30 mouse cellular contexts compared by ENCODE assay signal in genomic region chr12:29243087-29243486, GRCm38 (mm10).
DNase-seq lines count a peak whose midpoint lies in the region; ATAC-seq lines count a peak whose summit lies in the region.
"Had no signal": no experiment of that assay in that cellular context is flagged by ENCODE, and none has a peak within 500 bp of the region (broad histone marks: within the 10 kb centered on the region; RNA-seq: fewer than 3 reads in every experiment).

No protein-coding gene starts in this region.

- peaks cover 27% of the 10 kb centered on the region for H3K4me1 ChIP-seq in hindbrain, embryonic 12.5 days
- peaks cover 25% of the 10 kb centered on the region for H3K4me1 ChIP-seq in hindbrain, embryonic 16.5 days (ENCODE audit: control insufficient read depth, insufficient read depth, low read depth, low read length)
- 0 out of 2 replicates have a peak, but pooled peaks cover 4% of the 10 kb centered on the region for H3K4me1 ChIP-seq in embryonic facial prominence, embryonic 15.5 days
- H3K4me1 ChIP-seq in neural tube, embryonic 12.5 days: peaks cover 41% of the 10 kb centered on the region
- H3K4me1 ChIP-seq in neural tube, embryonic 15.5 days: peaks cover 57% of the 10 kb centered on the region

- WGBS in hindbrain, embryonic 12.5 days: 68% methylated on average over 5 of the region's 5 CpGs
- 50% methylated on average over 5 of the region's 5 CpGs for WGBS in hindbrain, embryonic 16.5 days
- WGBS in embryonic facial prominence, embryonic 15.5 days: 72% methylated on average over 5 of the region's 5 CpGs
- WGBS in neural tube, embryonic 12.5 days: 60% methylated on average over 5 of the region's 5 CpGs
- WGBS in neural tube, embryonic 15.5 days: 31% methylated on average over 5 of the region's 5 CpGs

- no peak overlapping the region for H3K4me3 ChIP-seq in hindbrain, embryonic 12.5 days
- H3K4me3 ChIP-seq in hindbrain, embryonic 16.5 days (ENCODE audit: low read length): no peak overlapping the region
- no peak overlapping the region for H3K4me3 ChIP-seq in embryonic facial prominence, embryonic 15.5 days (replicated peaks)
- H3K4me3 ChIP-seq in neural tube, embryonic 12.5 days: no peak overlapping the region
- H3K4me3 ChIP-seq in neural tube, embryonic 15.5 days (replicated peaks): no peak overlapping the region
- H3K4me3 ChIP-seq: erythroblast, embryonic 14.5 days; forebrain, embryonic 12.5 days; forebrain, embryonic 15.5 days; heart, embryonic 12.5 days; heart, embryonic 15.5 days; hindbrain, embryonic 10.5 days; hindbrain, embryonic 15.5 days had no signal

- no peak overlapping the region for H3K9ac ChIP-seq in hindbrain, embryonic 12.5 days
- no peak overlapping the region for H3K9ac ChIP-seq in hindbrain, embryonic 16.5 days (ENCODE audit: low read depth, low read length)
- no peak overlapping the region for H3K9ac ChIP-seq in embryonic facial prominence, embryonic 15.5 days
- no peak overlapping the region for H3K9ac ChIP-seq in neural tube, embryonic 12.5 days
- H3K9ac ChIP-seq in neural tube, embryonic 15.5 days (replicated peaks): no peak overlapping the region
- H3K9ac ChIP-seq: forebrain, embryonic 12.5 days; forebrain, embryonic 15.5 days; heart, embryonic 12.5 days; heart, embryonic 15.5 days; hindbrain, embryonic 15.5 days had no signal

- ATAC-seq in hindbrain, embryonic 12.5 days (ENCODE audit: low FRiP score): no peak
- no peak for ATAC-seq in hindbrain, embryonic 16.5 days
- 0 out of 2 replicates have a peak, but pooled peaks have one; percentile 51 for ATAC-seq in embryonic facial prominence, embryonic 15.5 days (ENCODE audit: insufficient number of reproducible peaks, low FRiP score, low TSS enrichment, low read depth)
- ATAC-seq in neural tube, embryonic 12.5 days (ENCODE audit: low FRiP score, low read depth): peak; percentile 39
- no peak for ATAC-seq in neural tube, embryonic 15.5 days (ENCODE audit: low FRiP score)
- ATAC-seq: forebrain, embryonic 15.5 days; inflammation-experienced regulatory T-cells, adult 6 months; Patski had no signal

- H3K36me3 ChIP-seq in hindbrain, embryonic 12.5 days: no peaks in the 10 kb centered on the region
- no peaks in the 10 kb centered on the region for H3K36me3 ChIP-seq in hindbrain, embryonic 16.5 days (ENCODE audit: control insufficient read depth, insufficient read depth, low read length)
- no peaks in the 10 kb centered on the region for H3K36me3 ChIP-seq in embryonic facial prominence, embryonic 15.5 days
- H3K36me3 ChIP-seq in neural tube, embryonic 12.5 days: no peaks in the 10 kb centered on the region
- no peaks in the 10 kb centered on the region for H3K36me3 ChIP-seq in neural tube, embryonic 15.5 days
- H3K36me3 ChIP-seq: forebrain, embryonic 12.5 days; forebrain, embryonic 15.5 days; G1E; heart, embryonic 12.5 days; heart, embryonic 15.5 days; hindbrain, embryonic 10.5 days; hindbrain, embryonic 15.5 days had no signal

- H3K27ac ChIP-seq in hindbrain, embryonic 12.5 days: peak overlapping the region; percentile 0; the same call in 1 of the 2 replicates
- H3K27ac ChIP-seq in hindbrain, embryonic 16.5 days (ENCODE audit: low read depth, low read length): no peak overlapping the region
- no peak overlapping the region for H3K27ac ChIP-seq in embryonic facial prominence, embryonic 15.5 days (replicated peaks)
- H3K27ac ChIP-seq in neural tube, embryonic 12.5 days: no peak overlapping the region
- 0 out of 2 replicates have a peak overlapping the region, but pooled peaks have one; percentile 15 for H3K27ac ChIP-seq in neural tube, embryonic 15.5 days (replicated peaks)
- H3K27ac ChIP-seq: forebrain, embryonic 12.5 days; forebrain, embryonic 15.5 days; heart, embryonic 15.5 days; hindbrain, embryonic 10.5 days had no signal

- DNase-seq in adrenal gland, postnatal 4 days (ENCODE audit: low spot score in 2 of 2): no peak
- no peak for DNase-seq in urinary bladder, postnatal 10 days (ENCODE audit: low spot score)
- DNase-seq: adrenal gland, postnatal 10 days; adrenal gland, postnatal 36 days; B cell, adult 2 months; cerebellum, adult 11 months; cerebellum, adult 2 months; cerebellum, adult 9-11 months; cerebellum, postnatal 25 days; embryo, embryonic 11 days; gastrocnemius, postnatal 25 days; heart, adult 18-20 months; heart, postnatal 10 days; heart, postnatal 36 days had no signal

- H3K27me3 ChIP-seq in hindbrain, embryonic 12.5 days: no peaks in the 10 kb centered on the region
- H3K27me3 ChIP-seq in hindbrain, embryonic 16.5 days (replicated peaks; ENCODE audit: control insufficient read depth, insufficient read depth, low read length): no peaks in the 10 kb centered on the region
- no peaks in the 10 kb centered on the region for H3K27me3 ChIP-seq in embryonic facial prominence, embryonic 15.5 days
- no peaks in the 10 kb centered on the region; the same call in 1 of the 2 replicates for H3K27me3 ChIP-seq in neural tube, embryonic 12.5 days (replicated peaks)
- H3K27me3 ChIP-seq in neural tube, embryonic 15.5 days (replicated peaks): no peaks in the 10 kb centered on the region
- H3K27me3 ChIP-seq: CH12.LX; forebrain, embryonic 12.5 days; forebrain, embryonic 15.5 days; heart, embryonic 12.5 days; heart, embryonic 15.5 days; hindbrain, embryonic 15.5 days; Patski had no signal

- no peak overlapping the region for H3K4me2 ChIP-seq in hindbrain, embryonic 12.5 days (replicated peaks)
- no peak overlapping the region for H3K4me2 ChIP-seq in hindbrain, embryonic 16.5 days (ENCODE audit: low read length)
- H3K4me2 ChIP-seq in embryonic facial prominence, embryonic 15.5 days (replicated peaks): no peak overlapping the region
- no peak overlapping the region for H3K4me2 ChIP-seq in neural tube, embryonic 12.5 days (replicated peaks)
- H3K4me2 ChIP-seq in neural tube, embryonic 15.5 days: no peak overlapping the region
- H3K4me2 ChIP-seq: forebrain, embryonic 12.5 days; forebrain, embryonic 15.5 days; heart, embryonic 12.5 days; heart, embryonic 15.5 days; hindbrain, embryonic 15.5 days had no signal

- H3K9me3 ChIP-seq in hindbrain, embryonic 12.5 days (replicated peaks): no peaks in the 10 kb centered on the region
- H3K9me3 ChIP-seq in hindbrain, embryonic 16.5 days (ENCODE audit: control insufficient read depth, low read length): no peaks in the 10 kb centered on the region
- no peaks in the 10 kb centered on the region for H3K9me3 ChIP-seq in embryonic facial prominence, embryonic 15.5 days (replicated peaks)
- no peaks in the 10 kb centered on the region for H3K9me3 ChIP-seq in neural tube, embryonic 12.5 days
- no peaks in the 10 kb centered on the region for H3K9me3 ChIP-seq in neural tube, embryonic 15.5 days (replicated peaks)
- H3K9me3 ChIP-seq: forebrain, embryonic 12.5 days; forebrain, embryonic 15.5 days; heart, embryonic 12.5 days; heart, embryonic 15.5 days; hindbrain, embryonic 10.5 days; hindbrain, embryonic 15.5 days had no signal

Comparison
In these comparisons a context has a peak if more than half of its experiments do, and no peak if none do; other contexts are left out.
1. ATAC-seq: peak in embryonic facial prominence, embryonic 15.5 days (single experiment) and neural tube, embryonic 12.5 days (single experiment); none in hindbrain, embryonic 12.5 days (single experiment), hindbrain, embryonic 16.5 days (single experiment) and neural tube, embryonic 15.5 days (single experiment).
2. H3K27ac ChIP-seq: peak in hindbrain, embryonic 12.5 days (single experiment) and neural tube, embryonic 15.5 days (single experiment); none in hindbrain, embryonic 16.5 days (single experiment), embryonic facial prominence, embryonic 15.5 days (single experiment) and neural tube, embryonic 12.5 days (single experiment).